In the genomic region with DNA sequence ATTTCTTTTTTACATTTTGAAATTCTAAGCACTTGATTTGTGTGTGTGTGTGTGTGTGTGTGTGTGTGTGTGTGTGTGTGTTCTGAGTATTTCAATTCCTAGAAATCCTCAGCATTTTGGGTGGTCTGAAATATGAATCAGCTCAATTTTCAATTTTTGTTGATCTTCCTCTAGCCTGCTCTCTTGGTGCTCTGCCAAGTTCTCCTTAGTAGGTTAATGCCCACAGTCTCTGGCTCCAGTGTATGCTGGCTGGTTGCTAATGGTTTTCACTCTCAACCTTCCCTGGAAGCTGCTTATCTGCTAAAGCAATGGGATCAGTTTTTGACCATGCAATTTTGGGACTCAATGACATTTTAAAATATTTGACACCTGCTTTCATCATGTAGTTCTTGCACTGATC, we compare ENCODE assay signal across 12 mouse cellular contexts.
"Had no signal": no experiment of that assay in that cellular context is flagged by ENCODE, and none has a peak within 500 bp of the region (broad histone marks: within the 10 kb centered on the region; RNA-seq: fewer than 3 reads in every experiment).

No protein-coding gene starts in this region.

- H3K9me3 ChIP-seq: liver, embryonic 13.5 days had no signal

- H3K4me2 ChIP-seq: liver, embryonic 13.5 days had no signal

- H3K36me3 ChIP-seq: liver, embryonic 13.5 days had no signal

- H3K27ac ChIP-seq: layer of hippocampus, adult 2 months; liver, embryonic 13.5 days had no signal

- H3K4me3 ChIP-seq: layer of hippocampus, adult 2 months; liver, embryonic 13.5 days had no signal

- H3K4me1 ChIP-seq: liver, embryonic 13.5 days had no signal

- H3K9ac ChIP-seq: liver, embryonic 13.5 days; liver, postnatal 0 days had no signal

- DNase-seq: kidney, adult 18-20 months; kidney, postnatal 10 days; kidney, postnatal 4 days; liver; liver, embryonic 13.5 days; liver, postnatal 0 days; lung, postnatal 36 days; right cerebral cortex, adult 18-20 months; right cerebral cortex, postnatal 25 days; thymus, postnatal 36 days had no signal

- H3K27me3 ChIP-seq: liver, embryonic 13.5 days had no signal

- ATAC-seq: liver, postnatal 0 days; midbrain, embryonic 16.5 days had no signal
